Mouse (Mus musculus): ENCODE measurements around the gene Cyp4f39. TPM values are rescaled to one million over a fixed set of nuclear protein-coding genes. Genes with fewer than 3 reads are reported as not detected.
"Not testable (repeated sequence)": the region's sequence is repeated elsewhere in the genome, so short reads cannot be mapped to it uniquely, and the experiment has no call there.

Gene Cyp4f39
- polyA plus RNA-seq, 1 experiment from 2014 or later, result 0.69 TPM

DNA sequence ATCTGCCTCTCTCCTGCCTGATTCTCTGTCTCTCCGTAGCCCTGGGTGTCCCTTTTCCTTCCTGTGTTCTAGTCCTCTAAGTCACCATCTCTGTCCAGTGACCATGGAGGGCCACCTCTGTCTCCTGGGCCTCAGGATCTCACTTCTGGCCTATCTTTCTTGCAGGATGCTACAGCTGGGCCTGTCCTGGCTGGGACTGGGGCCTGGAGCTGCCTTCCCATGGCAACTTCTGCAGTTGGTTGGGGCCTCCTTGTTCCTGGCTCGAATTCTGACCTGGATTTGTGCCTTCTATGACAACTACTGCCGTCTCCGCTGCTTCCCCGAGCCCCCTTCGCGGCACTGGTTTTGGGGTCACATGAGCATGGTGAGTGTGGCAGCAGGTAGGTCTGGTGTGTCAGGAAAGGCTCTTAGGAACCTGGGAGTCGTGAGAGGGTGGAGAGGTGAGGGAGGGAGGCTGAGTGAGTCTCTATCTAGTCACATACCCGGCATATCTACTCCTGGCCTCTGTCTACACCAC, 54.3 kb downstream of the Cyp4f39 start:
- peak; percentile 66; the same call in 1 of the 2 replicates for ATAC-seq (ENCODE audit: borderline replicate concordance, extremely low read depth, low FRiP score, low TSS enrichment)
- peak overlapping the region; percentile 72 for H3K4me2 ChIP-seq
- WGBS, result 34% methylated on average over 9 of the region's 9 CpGs

GRCm38 (mm10) chr17:32516126-32516525, 63.6 kb downstream of the Cyp4f39 start:
- Histone ChIP-seq H3K4me2 (no peak overlapping the region), H3K27me3 (no peaks in the 10 kb centered on the region), H3K4me1 (no peaks in the 10 kb centered on the region), H3K9me3 (no peaks in the 10 kb centered on the region), H3K36me3 (no peaks in the 10 kb centered on the region), H3K4me3 (no peak overlapping the region), H3K27ac (no peak overlapping the region), H3K9ac (no peak overlapping the region)
- WGBS, result 67% methylated on average over 5 of the region's 5 CpGs
- ATAC-seq (ENCODE audit: borderline replicate concordance, extremely low read depth, low FRiP score, low TSS enrichment), result no peak

More for the DNA sequence above, 54.3 kb downstream of the Cyp4f39 start:
- peak overlapping the region; percentile 53 for H3K9ac ChIP-seq
- H3K36me3 ChIP-seq, result no peaks in the 10 kb centered on the region
- H3K27me3 ChIP-seq, result no peaks in the 10 kb centered on the region
- H3K9me3 ChIP-seq, result no peaks in the 10 kb centered on the region
- H3K4me3 ChIP-seq, result peak overlapping the region; percentile 43
- peak overlapping the region; percentile 44; the same call in 1 of the 2 replicates for H3K27ac ChIP-seq
- peaks cover 14% of the 10 kb centered on the region for H3K4me1 ChIP-seq

- 85% methylated on average over 5 of the region's 5 CpGs for WGBS
- Histone ChIP-seq H3K9me3 (no peaks in the 10 kb centered on the region), H3K27me3 (no peaks in the 10 kb centered on the region), H3K9ac (no peak overlapping the region), H3K4me2 (no peak overlapping the region), H3K4me3 (no peak overlapping the region), H3K27ac (no peak overlapping the region), H3K4me1 (no peaks in the 10 kb centered on the region), H3K36me3 (no peaks in the 10 kb centered on the region)
- no peak for ATAC-seq (ENCODE audit: borderline replicate concordance, extremely low read depth, low FRiP score, low TSS enrichment)
Measured at GRCm38 (mm10) chr17:32521981-32522380, 69.5 kb downstream of the Cyp4f39 start.

GRCm38 (mm10) chr17:32522386-32522785, 69.9 kb downstream of the Cyp4f39 start:
- Histone ChIP-seq H3K4me1 (no peaks in the 10 kb centered on the region), H3K36me3 (no peaks in the 10 kb centered on the region), H3K9ac (no peak overlapping the region), H3K27ac (no peak overlapping the region), H3K9me3 (no peaks in the 10 kb centered on the region), H3K4me2 (no peak overlapping the region), H3K4me3 (no peak overlapping the region), H3K27me3 (no peaks in the 10 kb centered on the region)
- ATAC-seq (ENCODE audit: borderline replicate concordance, extremely low read depth, low FRiP score, low TSS enrichment), result no peak
- WGBS, result 89% methylated on average over 4 of the region's 4 CpGs

DNA sequence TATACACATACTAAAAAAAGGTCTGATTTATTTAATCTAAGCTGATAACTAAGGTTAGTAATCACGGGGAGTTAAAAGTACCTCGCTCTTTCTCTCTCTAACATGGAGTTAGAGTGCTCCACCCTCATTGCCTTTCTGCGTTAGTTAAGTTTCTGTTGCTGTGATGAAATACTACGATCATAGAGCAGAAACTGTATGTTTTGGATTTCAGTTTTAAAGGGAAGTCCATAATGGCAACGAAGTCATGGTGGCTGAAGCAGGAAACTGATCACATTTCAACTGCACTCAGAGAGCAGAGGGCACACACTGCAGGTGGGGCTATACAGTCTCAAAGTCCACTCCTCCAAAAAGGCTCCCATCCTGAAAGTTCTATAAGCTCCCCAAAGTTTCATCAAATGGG, 70.3 kb downstream of the Cyp4f39 start:
- no peak overlapping the region for H3K9ac ChIP-seq
- H3K9me3 ChIP-seq, result no peaks in the 10 kb centered on the region
- WGBS, result 84% methylated on average over 5 of the region's 5 CpGs
- no peaks in the 10 kb centered on the region for H3K36me3 ChIP-seq
- H3K4me1 ChIP-seq, result no peaks in the 10 kb centered on the region
- no peak for ATAC-seq (ENCODE audit: borderline replicate concordance, extremely low read depth, low FRiP score, low TSS enrichment)
- H3K4me3 ChIP-seq, result no peak overlapping the region
- no peak overlapping the region for H3K4me2 ChIP-seq
- H3K27ac ChIP-seq, result no peak overlapping the region
- H3K27me3 ChIP-seq, result no peaks in the 10 kb centered on the region

GRCm38 (mm10) chr17:32523895-32524294, 71.4 kb downstream of the Cyp4f39 start:
- WGBS, result 88% methylated on average over 11 of the region's 11 CpGs
- no peak overlapping the region for H3K9ac ChIP-seq
- no peaks in the 10 kb centered on the region for H3K27me3 ChIP-seq
- no peak overlapping the region for H3K4me2 ChIP-seq
- no peak overlapping the region for H3K27ac ChIP-seq
- H3K4me3 ChIP-seq, result no peak overlapping the region
- no peaks in the 10 kb centered on the region for H3K36me3 ChIP-seq
- H3K9me3 ChIP-seq, result no peaks in the 10 kb centered on the region
- no peak for ATAC-seq (ENCODE audit: borderline replicate concordance, extremely low read depth, low FRiP score, low TSS enrichment)
- H3K4me1 ChIP-seq, result peaks cover 6% of the 10 kb centered on the region

DNA sequence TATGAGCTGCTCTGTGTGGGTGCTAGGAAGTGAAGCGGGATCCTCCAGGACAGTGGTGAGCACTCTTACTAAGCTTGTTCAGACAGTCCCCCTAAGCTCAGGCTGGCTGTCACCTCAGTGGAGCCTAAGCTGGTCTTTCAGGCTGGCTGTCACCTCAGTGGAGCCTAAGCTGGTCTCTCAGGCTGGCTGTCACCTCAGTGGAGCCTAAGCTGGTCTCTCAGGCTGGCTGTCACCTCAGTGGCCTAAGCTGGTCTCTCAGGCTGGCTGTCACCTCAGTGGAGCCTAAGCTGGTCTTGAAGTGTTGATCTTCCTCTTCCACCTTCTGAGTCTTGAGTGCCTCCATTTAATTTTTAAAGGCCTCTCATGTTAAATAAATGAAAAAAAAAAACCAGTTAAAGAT, 73.8 kb downstream of the Cyp4f39 start:
- not testable (repeated sequence) for ATAC-seq (ENCODE audit: borderline replicate concordance, extremely low read depth, low FRiP score, low TSS enrichment); H3K9ac ChIP-seq; H3K4me3 ChIP-seq; H3K27ac ChIP-seq; H3K9me3 ChIP-seq; H3K4me2 ChIP-seq; H3K36me3 ChIP-seq; H3K4me1 ChIP-seq; H3K27me3 ChIP-seq
- 96% methylated on average over 1 of the region's 1 CpGs for WGBS

- H3K4me2 ChIP-seq, result peak overlapping the region; percentile 56; the same call in 1 of the 2 replicates
- H3K4me1 ChIP-seq, result peaks cover 6% of the 10 kb centered on the region
- ATAC-seq (ENCODE audit: borderline replicate concordance, extremely low read depth, low FRiP score, low TSS enrichment), result no peak; the same call in 1 of the 2 replicates
- no peaks in the 10 kb centered on the region for H3K9me3 ChIP-seq
- 84% methylated on average over 11 of the region's 11 CpGs for WGBS
- H3K27me3 ChIP-seq, result no peaks in the 10 kb centered on the region
- H3K36me3 ChIP-seq, result no peaks in the 10 kb centered on the region
- no peak overlapping the region for H3K27ac ChIP-seq
- H3K4me3 ChIP-seq, result no peak overlapping the region
- H3K9ac ChIP-seq, result no peak overlapping the region
Measured at GRCm38 (mm10) chr17:32527748-32528147, 75.2 kb downstream of the Cyp4f39 start.

DNA sequence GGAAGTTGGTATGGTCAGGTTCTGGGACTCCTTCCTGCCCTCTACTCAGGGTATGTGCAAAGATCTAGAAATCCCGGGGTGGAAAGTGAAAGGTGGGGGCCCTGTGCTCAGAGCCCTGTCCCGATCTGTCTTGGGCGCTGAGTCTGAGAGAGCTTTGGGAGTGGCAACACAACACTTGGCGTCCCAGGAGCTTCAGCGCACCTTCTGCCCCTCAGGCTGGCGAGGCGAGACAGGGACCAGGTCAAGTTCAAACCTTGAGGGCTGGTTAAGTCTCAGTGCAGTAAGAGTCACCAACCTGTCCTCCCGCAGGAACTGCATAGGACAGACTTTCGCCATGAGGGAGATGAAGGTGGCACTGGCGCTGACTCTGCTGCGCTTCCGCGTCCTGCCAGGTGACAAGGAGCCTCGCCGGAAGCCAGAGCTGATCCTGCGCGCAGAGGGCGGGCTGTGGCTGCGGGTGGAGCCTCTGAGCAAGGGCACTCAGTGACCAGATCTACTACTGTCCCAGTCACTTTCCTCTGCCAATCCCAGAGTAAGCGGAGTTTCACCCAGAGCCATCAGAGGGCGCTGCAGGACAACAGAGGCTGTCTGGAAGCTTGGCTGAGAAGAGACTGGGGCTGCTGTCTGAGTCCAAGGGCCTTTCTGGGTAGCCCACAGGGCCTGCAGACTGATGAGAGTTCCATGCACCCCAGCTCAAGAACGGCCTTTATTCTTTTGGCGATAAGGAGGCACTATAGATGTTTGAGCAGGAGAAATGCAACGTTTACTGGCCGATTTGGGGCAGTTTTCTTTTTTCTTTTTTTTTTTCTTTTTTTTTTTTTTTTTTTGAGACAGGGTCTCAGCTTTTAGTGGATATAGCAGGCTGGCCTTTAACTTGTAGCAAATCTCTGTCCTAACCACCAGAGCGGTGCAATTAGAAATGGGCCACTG, 76.2 kb downstream of the Cyp4f39 start:
- Histone ChIP-seq H3K4me3 (peak overlapping the region; percentile 38), H3K9ac (peak overlapping the region; percentile 34), H3K27ac (no peak overlapping the region), H3K4me2 (peak overlapping the region; percentile 56), H3K27me3 (no peaks in the 10 kb centered on the region), H3K9me3 (no peaks in the 10 kb centered on the region), H3K36me3 (no peaks in the 10 kb centered on the region), H3K4me1 (peaks cover 6% of the 10 kb centered on the region)
- ATAC-seq (ENCODE audit: borderline replicate concordance, extremely low read depth, low FRiP score, low TSS enrichment), result peak; percentile 84
- WGBS, result 16% methylated on average over 26 of the region's 26 CpGs

DNA sequence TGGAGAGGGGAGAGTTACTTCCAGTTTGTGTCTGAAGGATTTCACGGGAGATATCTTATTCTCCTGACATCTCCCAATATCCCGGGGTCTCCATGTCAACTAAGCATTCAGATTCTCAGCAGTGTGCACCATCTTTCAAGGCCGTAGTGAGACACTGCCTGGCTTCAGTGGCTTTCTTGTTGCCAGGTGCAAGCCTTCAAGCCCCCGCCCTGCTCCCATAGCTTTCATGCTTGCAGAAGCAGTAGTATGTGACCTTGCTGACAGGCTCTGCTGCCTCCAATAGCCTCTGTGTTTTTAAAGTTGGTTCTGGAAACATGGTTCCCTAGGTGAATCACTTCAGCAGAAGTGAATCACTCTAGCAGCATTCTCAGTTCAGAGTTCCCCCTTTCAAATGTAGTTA, 79.8 kb downstream of the Cyp4f39 start:
- H3K4me2 ChIP-seq; H3K36me3 ChIP-seq; H3K27ac ChIP-seq; H3K9me3 ChIP-seq; H3K27me3 ChIP-seq; ATAC-seq (ENCODE audit: borderline replicate concordance, extremely low read depth, low FRiP score, low TSS enrichment); H3K9ac ChIP-seq; H3K4me3 ChIP-seq: not testable (repeated sequence)
- 52% methylated on average over 4 of the region's 4 CpGs for WGBS
- H3K4me1 ChIP-seq, result peaks cover 14% of the 10 kb centered on the region

DNA sequence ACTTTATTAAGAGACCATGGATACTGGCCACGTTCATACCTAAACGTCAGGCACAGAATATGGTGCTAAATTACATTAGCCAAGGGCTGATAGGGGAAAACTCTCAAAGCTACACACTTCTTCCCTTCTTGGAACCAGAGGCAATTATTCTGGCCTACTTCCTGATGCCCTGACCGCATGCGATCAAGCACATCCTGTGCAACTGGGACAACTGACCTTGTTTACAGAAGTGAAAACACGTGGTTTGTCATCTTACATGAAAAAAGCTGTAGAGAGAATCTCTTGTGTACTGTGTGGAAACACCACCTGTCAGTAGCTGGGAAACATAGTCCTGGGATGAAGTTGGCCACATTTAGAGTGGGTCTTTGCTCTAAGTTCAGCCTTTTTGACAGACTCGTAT, 81.5 kb downstream of the Cyp4f39 start:
- WGBS, result 70% methylated on average over 6 of the region's 6 CpGs
- H3K9ac ChIP-seq, result no peak overlapping the region
- no peaks in the 10 kb centered on the region for H3K36me3 ChIP-seq
- no peak overlapping the region for H3K4me3 ChIP-seq
- no peaks in the 10 kb centered on the region for H3K27me3 ChIP-seq
- peaks cover 8% of the 10 kb centered on the region; the same call in 1 of the 2 replicates for H3K4me1 ChIP-seq
- no peaks in the 10 kb centered on the region for H3K9me3 ChIP-seq
- no peak overlapping the region for H3K4me2 ChIP-seq
- no peak for ATAC-seq (ENCODE audit: borderline replicate concordance, extremely low read depth, low FRiP score, low TSS enrichment)
- H3K27ac ChIP-seq, result no peak overlapping the region
